Mouse (Mus musculus): ENCODE measurements around the gene Arf3.

DNA sequence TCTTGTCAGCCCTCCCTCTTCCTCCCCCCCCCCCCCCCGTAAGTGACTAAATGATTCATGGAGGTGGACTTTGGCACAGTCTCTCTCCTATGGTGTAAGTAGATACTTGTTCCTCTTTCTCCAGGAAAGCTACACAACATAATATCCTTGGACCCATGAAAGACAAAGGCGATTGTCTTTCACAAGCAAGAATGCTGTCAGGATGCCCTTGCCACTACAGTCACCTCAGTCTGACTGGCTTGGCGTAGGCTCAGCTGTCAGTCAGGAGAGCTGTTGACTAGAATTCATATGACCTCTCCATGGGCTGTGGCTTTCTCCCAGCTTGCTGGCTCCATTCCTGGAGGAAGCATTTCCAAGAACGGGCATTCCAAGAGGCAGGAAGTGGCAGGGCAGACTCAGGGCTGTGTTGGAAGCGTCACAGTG is 48.8 kb downstream of the Arf3 start:
- TF ChIP-seq TBP (IDR thresholded peaks at IDR 0.05; ENCODE audit: low read depth, low read length) (no peak), ETS1 (IDR thresholded peaks at IDR 0.05; ENCODE audit: low read depth, low read length) (no peak), GATA1 (IDR thresholded peaks at IDR 0.05; ENCODE audit: low read depth, low read length) (no peak), CTCF (IDR thresholded peaks at IDR 0.05 in 2 of 3, conservative IDR thresholded peaks at IDR 0.05 in 1 of 3; ENCODE audit: control insufficient read depth in 1 of 3, insufficient read depth in 1 of 3, low read depth in 2 of 3, low read length in 3 of 3, poor library complexity in 1 of 3, severe bottlenecking in 1 of 3) (no peak), POLR2A (IDR thresholded peaks at IDR 0.05; ENCODE audit: control insufficient read depth in 1 of 2, insufficient read depth in 1 of 2, low read depth in 1 of 2, low read length in 2 of 2, poor library complexity in 1 of 2) (no peak), KAT2A (conservative IDR thresholded peaks at IDR 0.05; ENCODE audit: low read depth, low read length) (no peak), MEF2A (IDR thresholded peaks at IDR 0.05; ENCODE audit: extremely low read depth, insufficient replicate concordance, low read depth, low read length, poor library complexity, severe bottlenecking) (no peak), BHLHE40 (IDR thresholded peaks at IDR 0.05; ENCODE audit: borderline replicate concordance, low read depth, low read length) (no peak), E2F4 (IDR thresholded peaks at IDR 0.05; ENCODE audit: borderline replicate concordance, low read depth, low read length) (no peak)

All from MEL (cell line).